Mouse (Mus musculus) brown adipose tissue, adult 24 weeks (tissue): ENCODE data around the gene Adamts12. TPM values are rescaled to one million over a fixed set of nuclear protein-coding genes. Genes with fewer than 3 reads are reported as not detected.

Experiments
- H3K27ac ChIP-seq: fragments of 200-500 bp; replicated peaks from 2 replicates; pipeline ENCODE4 v1.5.1; 2012; ENCODE audit warnings: low read depth, mild to moderate bottlenecking, low read length
- H3K4me1 ChIP-seq: fragments of 200-500 bp; 2 replicates; pipeline ENCODE4 v1.6.1; 2012; ENCODE audit warnings: low read length, mixed read lengths; ENCODE audit not compliant: control insufficient read depth, insufficient read depth, insufficient read length
- H3K4me3 ChIP-seq: fragments of 200-500 bp; 2 replicates; pipeline ENCODE4 v1.5.1; 2012; ENCODE audit warnings: low read depth, mild to moderate bottlenecking, low read length, moderate library complexity; ENCODE audit not compliant: insufficient read depth
- polyA plus RNA-seq: library from polyadenylated mRNA; stranded (reverse); fragments of >200 nt; gene quantifications from 2 replicates; pipeline ENCODE4 v1.2.4, GENCODE M21; 2012; ENCODE audit not compliant: missing spikeins, insufficient read depth, insufficient read length

Gene Adamts12
- polyA plus RNA-seq, 1 experiment: 2.3 TPM

- H3K4me1 ChIP-seq: no peaks in the 10 kb centered on the region
- no peak overlapping the region for H3K27ac ChIP-seq
- no peak overlapping the region for H3K4me3 ChIP-seq
Measured at GRCm38 (mm10) chr15:11246402-11246801, 181.8 kb downstream of the Adamts12 start.

- Histone ChIP-seq H3K4me3 (no peak overlapping the region), H3K27ac (no peak overlapping the region), H3K4me1 (no peaks in the 10 kb centered on the region; the same call in 1 of the 2 replicates)
Measured at GRCm38 (mm10) chr15:11279273-11280080, 214.9 kb downstream of the Adamts12 start.

- no peak overlapping the region for H3K4me3 ChIP-seq
- H3K27ac ChIP-seq: no peak overlapping the region
- H3K4me1 ChIP-seq: no peaks in the 10 kb centered on the region; the same call in 1 of the 2 replicates
Measured at GRCm38 (mm10) chr15:11280689-11281264, 216.2 kb downstream of the Adamts12 start.

GRCm38 (mm10) chr15:11283171-11283570 lies 218.6 kb downstream of the Adamts12 start:
- H3K4me1 ChIP-seq: no peaks in the 10 kb centered on the region; the same call in 1 of the 2 replicates
- H3K4me3 ChIP-seq: no peak overlapping the region

GRCm38 (mm10) chr15:11287780-11288179 lies 223.2 kb downstream of the Adamts12 start:
- Histone ChIP-seq H3K27ac (no peak overlapping the region), H3K4me3 (no peak overlapping the region), H3K4me1 (no peaks in the 10 kb centered on the region)

More at GRCm38 (mm10) chr15:11283171-11283570, 218.6 kb downstream of the Adamts12 start:
- no peak overlapping the region for H3K27ac ChIP-seq

- Histone ChIP-seq H3K4me1 (no peaks in the 10 kb centered on the region), H3K4me3 (no peak overlapping the region), H3K27ac (no peak overlapping the region)
Measured at GRCm38 (mm10) chr15:11292246-11292645, 227.7 kb downstream of the Adamts12 start.

- H3K4me1 ChIP-seq: no peaks in the 10 kb centered on the region
- no peak overlapping the region for H3K4me3 ChIP-seq
- H3K27ac ChIP-seq: no peak overlapping the region
Measured at GRCm38 (mm10) chr15:11295016-11295415, 230.4 kb downstream of the Adamts12 start.

- H3K4me3 ChIP-seq: no peak overlapping the region
- no peaks in the 10 kb centered on the region for H3K4me1 ChIP-seq
- H3K27ac ChIP-seq: no peak overlapping the region
Measured at GRCm38 (mm10) chr15:11297960-11298359, 233.4 kb downstream of the Adamts12 start.

- no peak overlapping the region for H3K4me3 ChIP-seq
- no peaks in the 10 kb centered on the region for H3K4me1 ChIP-seq
- H3K27ac ChIP-seq: no peak overlapping the region
Measured at GRCm38 (mm10) chr15:11317077-11317476, 252.5 kb downstream of the Adamts12 start.

GRCm38 (mm10) chr15:11320481-11320880 lies 255.9 kb downstream of the Adamts12 start:
- Histone ChIP-seq H3K4me1 (no peaks in the 10 kb centered on the region), H3K27ac (no peak overlapping the region), H3K4me3 (no peak overlapping the region)

- Histone ChIP-seq H3K4me1 (no peaks in the 10 kb centered on the region), H3K4me3 (no peak overlapping the region), H3K27ac (no peak overlapping the region)
Measured at GRCm38 (mm10) chr15:11339467-11340180, 275.0 kb downstream of the Adamts12 start.

- no peaks in the 10 kb centered on the region for H3K4me1 ChIP-seq
- no peak overlapping the region for H3K4me3 ChIP-seq
- H3K27ac ChIP-seq: no peak overlapping the region
Measured at GRCm38 (mm10) chr15:11355865-11356264, 291.3 kb downstream of the Adamts12 start.

- H3K4me3 ChIP-seq: no peak overlapping the region
- no peak overlapping the region for H3K27ac ChIP-seq
- no peaks in the 10 kb centered on the region for H3K4me1 ChIP-seq
Measured at GRCm38 (mm10) chr15:11357501-11357900, 292.9 kb downstream of the Adamts12 start.

GRCm38 (mm10) chr15:11360888-11361287 lies 296.3 kb downstream of the Adamts12 start:
- Histone ChIP-seq H3K27ac (no peak overlapping the region), H3K4me1 (no peaks in the 10 kb centered on the region), H3K4me3 (no peak overlapping the region)

- H3K4me3 ChIP-seq: no peak overlapping the region
- H3K27ac ChIP-seq: no peak overlapping the region
- no peaks in the 10 kb centered on the region for H3K4me1 ChIP-seq
Measured at GRCm38 (mm10) chr15:11361824-11362223, 297.2 kb downstream of the Adamts12 start.
